Mouse (Mus musculus): ENCODE data around the gene Gm12248.

DNA sequence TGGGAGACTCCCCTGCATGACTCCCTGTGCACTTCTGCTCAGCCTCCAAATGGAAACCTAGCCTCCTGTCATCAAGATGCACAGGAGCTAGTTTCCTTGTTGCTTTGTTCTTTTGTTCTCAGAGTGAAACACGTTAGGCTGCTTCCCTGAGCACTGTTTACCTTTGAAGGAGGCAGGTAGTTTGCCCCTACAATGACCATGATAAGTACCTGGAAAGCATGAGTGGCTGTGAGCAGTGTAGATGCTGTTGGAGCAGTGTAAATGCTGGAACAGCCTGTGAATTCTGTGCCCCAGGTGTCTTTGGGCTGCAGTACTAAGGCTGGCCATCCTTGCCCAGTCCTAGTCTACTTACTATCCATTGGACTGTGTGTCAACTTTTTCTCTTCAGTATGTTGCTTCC lies 66.1 kb downstream of the Gm12248 start:
- TF ChIP-seq CTCF (IDR thresholded peaks at IDR 0.05; ENCODE audit: low read depth, low read length) (no peak), EP300 (IDR thresholded peaks at IDR 0.05; ENCODE audit: insufficient read depth, low read depth, low read length) (no peak), POLR2A (IDR thresholded peaks at IDR 0.05; ENCODE audit: insufficient read depth, low read length) (no peak)

Data from ES-Bruce4 (cell line).